Mouse (Mus musculus): ENCODE results near the gene Gm4491. TPM values are rescaled to one million over a fixed set of nuclear protein-coding genes. Genes with fewer than 3 reads are reported as not detected.
"Not testable (repeated sequence)": the region's sequence is repeated elsewhere in the genome, so short reads cannot be mapped to it uniquely, and the experiment has no call there.

Gene Gm4491
- polyA plus RNA-seq, 1 experiment from 2014 or later, result not detected

DNA sequence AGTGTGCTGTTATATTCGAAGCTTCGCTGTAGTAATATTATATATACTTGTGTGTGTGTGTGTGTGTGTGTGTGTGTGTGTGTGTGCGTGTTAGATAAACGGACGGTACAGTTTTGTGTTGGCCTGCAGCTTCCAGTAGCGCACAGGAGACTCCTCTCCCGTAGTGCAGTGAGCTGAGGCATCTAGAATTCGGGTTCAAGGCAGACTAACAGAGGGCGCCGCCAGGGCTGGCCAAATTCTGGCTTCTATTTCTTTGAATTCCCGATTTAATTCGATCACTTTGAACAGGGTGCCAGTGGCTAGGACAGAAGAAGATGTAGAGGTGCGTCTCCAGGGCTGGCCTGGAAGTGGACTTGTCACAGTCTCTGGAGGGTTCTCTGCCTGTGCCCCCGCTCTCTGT is 10.6 kb downstream of the Gm4491 start:
- Histone ChIP-seq H3K36me3 (no peaks in the 10 kb centered on the region), H3K27me3 (ENCODE audit: low read depth, poor library complexity, severe bottlenecking) (peaks cover 85% of the 10 kb centered on the region), H3K4me3 (peak overlapping the region; percentile 71), H3K4me1 (peaks cover 21% of the 10 kb centered on the region), H3K27ac (no peak overlapping the region), H3K9me3 (replicated peaks) (no peaks in the 10 kb centered on the region)
- peak; percentile 47 for DNase-seq (ENCODE audit: low spot score)
- 13% methylated on average over 14 of the region's 14 CpGs for WGBS

DNA sequence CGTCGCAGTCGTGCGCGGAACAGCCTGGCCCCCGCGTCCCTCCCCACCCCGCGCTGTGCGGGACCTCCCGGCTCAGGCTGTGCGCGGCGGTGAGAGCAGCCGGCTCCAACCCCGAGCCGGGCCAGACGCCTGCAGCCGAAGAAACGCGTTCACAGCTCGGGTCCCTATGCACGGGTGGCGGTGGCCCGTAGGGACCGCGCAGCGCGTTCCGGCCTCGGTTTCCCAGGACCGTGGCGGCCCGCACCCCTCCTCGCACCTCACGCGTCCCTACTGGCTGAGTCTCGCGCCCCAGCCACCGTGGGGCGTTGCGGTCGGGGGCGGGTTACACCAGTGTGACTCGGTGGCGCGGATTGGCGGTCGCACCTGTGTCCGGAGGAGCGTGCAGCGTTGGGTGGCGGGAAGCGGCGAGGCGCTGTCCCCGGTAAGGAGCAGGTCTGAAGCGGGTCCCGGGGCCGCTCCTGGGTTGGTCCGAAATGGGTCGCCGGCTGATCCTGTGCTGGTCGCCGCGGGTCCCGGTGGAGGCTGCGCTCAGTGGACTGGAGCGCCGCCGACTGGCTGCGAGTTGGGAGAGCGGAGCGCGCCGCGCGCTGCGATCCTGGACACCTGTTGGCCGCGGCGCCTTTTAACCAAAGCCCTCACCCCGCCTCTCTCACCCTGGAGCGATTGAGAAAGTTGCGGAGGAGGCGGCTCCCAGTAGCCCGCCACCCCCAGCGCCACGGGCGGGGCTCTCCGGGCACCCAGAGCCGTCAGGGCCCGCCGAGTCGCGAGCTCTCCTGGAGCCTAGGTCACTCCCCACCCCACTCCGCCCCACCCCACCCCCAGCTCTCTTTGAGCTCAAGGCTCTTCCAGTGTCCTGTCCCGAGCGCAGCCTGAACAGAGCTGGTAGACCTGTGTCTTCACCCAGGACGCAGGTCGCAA is 11.3 kb downstream of the Gm4491 start, which contains the start of gene Gjb2:
Gjb2 (minus strand) TSS at position 597 of the 918 bp plus-strand sequence.
- peak within 1 kb of the TSS; percentile 71 for H3K4me3 ChIP-seq
- peak within 1 kb of the TSS; percentile 72 for H3K27ac ChIP-seq
- peak; percentile 73 for DNase-seq (ENCODE audit: low spot score)

DNA sequence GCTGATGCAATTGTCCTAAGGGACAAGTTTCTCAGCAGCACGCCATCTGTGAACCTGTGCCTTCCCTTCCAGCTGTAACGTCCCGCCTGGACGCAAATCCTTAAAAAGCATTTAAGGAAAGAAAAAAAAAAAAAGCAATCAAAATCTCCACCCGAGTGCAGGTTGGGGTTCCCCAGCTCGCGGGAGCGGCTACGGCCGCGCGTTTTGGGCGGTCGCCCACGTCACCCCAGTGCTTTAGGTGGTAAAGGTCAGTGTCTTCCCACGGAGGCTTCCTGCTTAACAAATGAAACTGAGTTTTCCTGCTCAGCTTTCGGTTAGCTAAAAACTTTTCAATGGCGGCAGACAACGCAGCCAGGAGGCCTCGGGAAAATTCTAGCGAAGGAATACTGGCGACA is 12.0 kb downstream of the Gm4491 start:
- H3K27me3 ChIP-seq (ENCODE audit: low read depth, poor library complexity, severe bottlenecking), result peaks cover 82% of the 10 kb centered on the region
- no peak for DNase-seq (ENCODE audit: low spot score)

More for the DNA sequence above, 11.3 kb downstream of the Gm4491 start, which contains the start of gene Gjb2:
- no peaks in the 10 kb centered on the region for H3K9me3 ChIP-seq (replicated peaks)
- no peaks in the 10 kb centered on the region for H3K36me3 ChIP-seq
- under 1% methylated on average over 101 of the region's 101 CpGs for WGBS
- H3K27me3 ChIP-seq (ENCODE audit: low read depth, poor library complexity, severe bottlenecking), result peaks cover 82% of the 10 kb centered on the region
- H3K4me1 ChIP-seq, result peaks cover 23% of the 10 kb centered on the region

DNA sequence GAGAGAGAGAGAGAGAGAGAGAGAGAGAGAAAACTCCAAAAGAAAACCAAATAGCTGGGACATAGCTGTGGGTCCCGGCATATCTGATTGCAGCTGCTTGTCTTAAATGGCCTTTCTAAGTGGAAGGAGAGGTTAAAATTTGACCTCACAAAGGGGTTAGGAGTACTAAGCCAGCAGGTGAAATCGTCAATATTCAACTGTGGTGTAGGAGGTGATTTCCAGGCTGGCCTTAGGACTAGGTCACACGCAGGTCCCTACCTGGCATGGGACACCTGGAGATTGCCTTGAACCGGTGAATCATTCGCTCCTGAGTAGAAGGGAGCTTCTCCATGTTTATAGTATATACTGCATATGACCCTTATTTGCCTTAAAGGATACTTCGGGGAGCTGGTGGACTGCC is 12.6 kb downstream of the Gm4491 start:
- no peak for DNase-seq (ENCODE audit: low spot score)
- Histone ChIP-seq H3K4me3 (peak overlapping the region; percentile 71), H3K4me1 (peaks cover 26% of the 10 kb centered on the region), H3K27ac (no peak overlapping the region), H3K27me3 (ENCODE audit: low read depth, poor library complexity, severe bottlenecking) (peaks cover 77% of the 10 kb centered on the region), H3K9me3 (replicated peaks) (no peaks in the 10 kb centered on the region), H3K36me3 (no peaks in the 10 kb centered on the region)
- 65% methylated on average over 6 of the region's 6 CpGs for WGBS

More for the DNA sequence above, 12.0 kb downstream of the Gm4491 start:
- Histone ChIP-seq H3K36me3 (no peaks in the 10 kb centered on the region), H3K9me3 (replicated peaks) (no peaks in the 10 kb centered on the region), H3K4me1 (peaks cover 26% of the 10 kb centered on the region), H3K4me3 (peak overlapping the region; percentile 71), H3K27ac (peak overlapping the region; percentile 72; the same call in 1 of the 2 replicates)
- WGBS, result 2% methylated on average over 22 of the region's 22 CpGs

DNA sequence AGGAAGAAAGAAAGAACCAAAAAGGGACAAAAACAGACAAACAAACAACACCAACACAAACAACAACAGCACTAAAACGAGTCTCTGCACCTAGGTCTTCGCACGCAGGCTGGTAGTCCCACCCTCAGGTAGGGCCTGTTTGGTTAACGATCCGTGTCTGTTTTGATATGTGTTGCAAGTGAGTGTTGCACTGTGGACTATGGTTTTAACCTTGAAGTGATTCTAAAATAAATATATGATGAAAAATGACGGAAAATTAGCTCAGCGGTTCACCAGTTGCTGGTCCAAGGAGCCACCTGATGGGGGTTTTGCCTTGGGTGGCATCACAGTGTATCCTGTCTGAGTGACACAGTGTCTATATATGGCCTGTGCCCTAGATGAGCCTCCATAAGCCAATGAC is 14.1 kb downstream of the Gm4491 start:
- 85% methylated on average over 7 of the region's 7 CpGs for WGBS

DNA sequence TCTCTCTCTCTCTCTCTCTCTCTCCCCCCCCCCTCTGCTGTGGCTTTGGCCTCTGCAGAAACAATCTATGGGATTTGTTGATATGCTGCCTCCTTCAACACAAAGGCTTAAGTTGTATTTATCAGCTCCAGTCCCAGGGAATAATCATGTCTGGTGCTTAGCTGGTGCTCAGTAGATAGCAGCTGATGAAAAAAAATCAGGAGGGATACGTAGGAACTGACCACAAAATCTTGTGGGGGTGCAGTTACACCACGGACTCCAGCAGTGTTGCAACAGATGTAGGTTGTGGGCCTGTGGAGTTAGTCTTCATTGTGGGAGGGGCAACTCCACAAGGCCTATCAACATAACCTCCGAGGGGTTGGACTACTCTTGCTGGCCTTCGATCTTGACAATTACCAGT is 19.8 kb downstream of the Gm4491 start:
- no peak overlapping the region for H3K4me3 ChIP-seq
- H3K27ac ChIP-seq, result no peak overlapping the region
- no peak for DNase-seq (ENCODE audit: low spot score)
- no peaks in the 10 kb centered on the region for H3K9me3 ChIP-seq (replicated peaks)
- 0 out of 2 replicates have a peak, but pooled peaks cover 12% of the 10 kb centered on the region for H3K27me3 ChIP-seq (ENCODE audit: low read depth, poor library complexity, severe bottlenecking)
- 86% methylated on average over 4 of the region's 4 CpGs for WGBS
- no peaks in the 10 kb centered on the region for H3K36me3 ChIP-seq
- peaks cover 8% of the 10 kb centered on the region; the same call in 1 of the 2 replicates for H3K4me1 ChIP-seq

More for the DNA sequence above, 14.1 kb downstream of the Gm4491 start:
- Histone ChIP-seq H3K4me3 (no peak overlapping the region), H3K9me3 (replicated peaks) (no peaks in the 10 kb centered on the region), H3K27ac (no peak overlapping the region), H3K36me3 (no peaks in the 10 kb centered on the region), H3K4me1 (peaks cover 26% of the 10 kb centered on the region), H3K27me3 (ENCODE audit: low read depth, poor library complexity, severe bottlenecking) (peaks cover 62% of the 10 kb centered on the region)
- no peak for DNase-seq (ENCODE audit: low spot score)

DNA sequence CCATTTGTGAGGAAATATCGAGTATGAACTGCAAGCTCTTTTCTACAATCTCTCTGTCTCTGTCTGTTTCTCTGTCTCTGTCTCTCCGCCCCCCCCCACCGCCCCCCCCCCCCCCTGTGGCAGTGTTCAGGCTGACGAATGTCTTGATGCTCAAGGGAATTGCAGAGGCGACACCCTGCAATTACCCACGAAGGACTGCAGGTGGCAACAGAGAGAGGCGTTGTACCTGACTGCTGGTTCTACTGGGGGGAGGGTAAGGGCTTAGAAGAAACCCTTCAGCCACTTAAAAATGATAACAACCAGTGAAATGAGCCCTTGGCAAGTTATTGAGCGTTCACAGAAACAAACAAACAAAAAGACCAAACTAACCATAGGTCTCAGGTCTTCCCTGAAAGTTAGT is 22.7 kb downstream of the Gm4491 start:
- H3K27ac ChIP-seq, result no peak overlapping the region
- no peaks in the 10 kb centered on the region for H3K9me3 ChIP-seq (replicated peaks)
- H3K27me3 ChIP-seq (ENCODE audit: low read depth, poor library complexity, severe bottlenecking), result 0 out of 2 replicates have a peak, but pooled peaks cover 6% of the 10 kb centered on the region
- H3K4me1 ChIP-seq, result peaks cover 3% of the 10 kb centered on the region; the same call in 1 of the 2 replicates
- no peak overlapping the region for H3K4me3 ChIP-seq
- DNase-seq (ENCODE audit: low spot score), result no peak
- 13% methylated on average over 8 of the region's 8 CpGs for WGBS
- no peaks in the 10 kb centered on the region for H3K36me3 ChIP-seq

DNA sequence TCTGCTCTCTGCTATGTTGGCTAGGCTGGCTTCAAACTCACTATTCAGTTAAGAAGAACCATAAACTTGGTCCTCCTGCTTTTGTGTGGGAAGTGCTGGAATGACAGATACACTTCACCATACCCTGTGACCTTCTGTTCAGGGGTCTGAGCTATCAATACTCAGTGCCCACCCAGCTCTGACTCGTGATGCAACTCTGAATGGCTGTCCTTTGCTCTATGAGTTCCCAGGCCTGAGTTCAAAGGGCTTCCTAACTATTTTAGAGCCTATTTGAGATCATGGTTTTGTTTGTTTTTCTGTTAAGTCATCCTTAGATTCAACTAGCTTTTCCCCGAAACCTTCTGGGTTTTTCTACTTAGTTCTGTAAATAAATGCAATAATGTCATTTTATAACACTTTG is 25.7 kb downstream of the Gm4491 start:
- DNase-seq (ENCODE audit: low spot score), result no peak
- no peaks in the 10 kb centered on the region for H3K27me3 ChIP-seq (ENCODE audit: low read depth, poor library complexity, severe bottlenecking)
- H3K4me3 ChIP-seq, result no peak overlapping the region
- H3K4me1 ChIP-seq, result peaks cover 6% of the 10 kb centered on the region; the same call in 1 of the 2 replicates
- no peaks in the 10 kb centered on the region for H3K9me3 ChIP-seq (replicated peaks)
- 54% methylated on average over 2 of the region's 2 CpGs for WGBS
- H3K27ac ChIP-seq, result no peak overlapping the region
- no peaks in the 10 kb centered on the region for H3K36me3 ChIP-seq

DNA sequence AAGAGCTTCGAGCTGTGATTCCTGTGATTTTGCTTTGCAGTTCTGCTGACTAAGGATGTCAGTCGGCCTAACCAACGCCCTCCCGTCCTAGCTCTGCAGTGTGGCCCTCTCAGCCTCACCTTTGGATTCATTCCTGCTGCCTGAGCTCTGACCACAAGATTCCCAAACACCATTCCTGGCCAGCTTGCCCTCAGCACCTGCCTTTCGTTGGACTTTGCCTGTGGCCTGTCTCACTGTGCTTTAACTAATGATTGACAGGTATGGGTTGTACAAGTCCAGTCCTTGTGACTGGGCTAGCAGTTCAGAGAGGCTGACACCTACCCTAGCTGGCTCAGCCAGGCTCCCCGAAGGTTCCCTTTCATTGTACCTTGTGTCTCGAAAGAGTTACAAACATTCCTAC is 26.6 kb downstream of the Gm4491 start:
- DNase-seq (ENCODE audit: low spot score), result no peak
- H3K36me3 ChIP-seq, result no peaks in the 10 kb centered on the region
- peaks cover 14% of the 10 kb centered on the region for H3K4me1 ChIP-seq
- H3K27ac ChIP-seq, result no peak overlapping the region
- no peak overlapping the region for H3K4me3 ChIP-seq
- H3K9me3 ChIP-seq (replicated peaks), result no peaks in the 10 kb centered on the region
- WGBS, result 90% methylated on average over 7 of the region's 7 CpGs
- no peaks in the 10 kb centered on the region for H3K27me3 ChIP-seq (ENCODE audit: low read depth, poor library complexity, severe bottlenecking)

DNA sequence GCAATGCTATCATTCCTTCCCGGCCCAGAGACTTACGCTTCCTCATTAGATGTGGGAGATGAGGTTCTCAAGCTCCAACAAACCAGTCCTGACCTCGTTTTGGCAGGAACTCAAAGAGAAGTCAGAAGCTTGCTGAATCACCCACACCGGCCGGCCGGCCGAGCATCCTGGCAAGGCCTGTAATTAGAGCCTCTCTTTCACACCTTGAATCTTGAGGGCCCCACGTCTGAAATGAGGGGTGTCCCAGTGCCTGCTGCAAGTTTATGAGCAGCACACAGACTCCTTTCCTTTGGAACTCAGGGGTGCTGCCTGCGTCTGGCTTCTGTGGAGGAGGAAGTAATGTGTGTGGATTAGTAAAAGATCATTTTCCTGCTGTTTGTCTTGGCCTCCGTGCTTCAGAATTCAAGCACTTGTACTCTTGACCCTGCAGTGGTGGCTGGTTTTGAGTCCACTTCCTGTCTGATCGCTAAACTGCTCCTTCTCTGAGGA is 31.5 kb downstream of the Gm4491 start:
- H3K27me3 ChIP-seq (ENCODE audit: low read depth, poor library complexity, severe bottlenecking), result no peaks in the 10 kb centered on the region
- peaks cover 16% of the 10 kb centered on the region for H3K4me1 ChIP-seq
- 24% methylated on average over 11 of the region's 11 CpGs for WGBS
- DNase-seq (ENCODE audit: low spot score), result peak; percentile 41
- H3K27ac ChIP-seq, result peak overlapping the region; percentile 53
- no peaks in the 10 kb centered on the region for H3K9me3 ChIP-seq (replicated peaks)
- no peaks in the 10 kb centered on the region for H3K36me3 ChIP-seq
- H3K4me3 ChIP-seq, result no peak overlapping the region

DNA sequence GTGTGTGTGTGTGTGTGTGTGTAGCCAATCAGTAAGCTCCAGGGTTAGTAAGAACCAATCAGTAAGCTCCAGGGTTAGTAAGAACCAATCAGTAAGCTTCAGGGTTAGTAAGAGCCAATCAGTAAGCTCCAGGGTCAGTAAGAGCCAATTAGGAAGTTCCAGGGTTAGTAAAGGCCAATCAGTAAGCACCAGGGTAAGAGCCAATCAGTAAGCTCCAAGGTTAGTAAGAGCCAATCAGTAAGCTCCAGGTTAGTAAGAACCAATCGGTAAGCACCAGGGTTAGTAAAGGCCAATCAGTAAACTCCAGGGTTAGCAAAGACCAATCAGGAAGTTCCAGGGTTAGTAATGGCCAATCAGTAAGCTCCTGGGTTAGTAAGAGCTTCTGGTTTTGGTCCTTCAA is 32.8 kb downstream of the Gm4491 start:
- Histone ChIP-seq H3K4me1 (peaks cover 16% of the 10 kb centered on the region), H3K27ac (no peak overlapping the region), H3K9me3 (replicated peaks) (no peaks in the 10 kb centered on the region), H3K27me3 (ENCODE audit: low read depth, poor library complexity, severe bottlenecking) (no peaks in the 10 kb centered on the region), H3K4me3 (no peak overlapping the region), H3K36me3 (no peaks in the 10 kb centered on the region)
- WGBS, result 100% methylated on average over 1 of the region's 1 CpGs
- DNase-seq (ENCODE audit: low spot score), result no peak

DNA sequence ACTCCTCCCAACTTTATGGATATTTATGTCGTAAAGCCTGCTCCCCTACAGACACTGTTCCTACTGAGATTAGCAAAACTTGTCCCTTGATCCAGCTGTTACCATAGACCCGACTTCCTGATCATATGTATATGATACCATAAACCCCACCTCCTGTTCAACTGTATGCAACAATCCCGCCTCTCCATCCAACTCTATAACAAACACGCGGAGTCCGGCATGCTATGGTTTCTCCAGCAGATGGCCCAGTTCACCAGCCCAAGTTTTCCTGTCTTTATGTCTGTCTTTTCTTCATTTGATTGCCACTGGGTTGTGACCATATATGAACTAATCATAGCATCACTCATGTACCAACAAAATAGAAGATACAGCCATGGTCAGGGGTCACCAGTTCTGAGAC is 40.1 kb downstream of the Gm4491 start:
- H3K4me1 ChIP-seq, result peaks cover 14% of the 10 kb centered on the region
- H3K9me3 ChIP-seq (replicated peaks), result no peaks in the 10 kb centered on the region
- no peaks in the 10 kb centered on the region for H3K27me3 ChIP-seq (ENCODE audit: low read depth, poor library complexity, severe bottlenecking)
- 86% methylated on average over 6 of the region's 6 CpGs for WGBS
- no peak overlapping the region for H3K27ac ChIP-seq
- no peak overlapping the region for H3K4me3 ChIP-seq
- no peaks in the 10 kb centered on the region for H3K36me3 ChIP-seq
- DNase-seq (ENCODE audit: low spot score), result no peak

DNA sequence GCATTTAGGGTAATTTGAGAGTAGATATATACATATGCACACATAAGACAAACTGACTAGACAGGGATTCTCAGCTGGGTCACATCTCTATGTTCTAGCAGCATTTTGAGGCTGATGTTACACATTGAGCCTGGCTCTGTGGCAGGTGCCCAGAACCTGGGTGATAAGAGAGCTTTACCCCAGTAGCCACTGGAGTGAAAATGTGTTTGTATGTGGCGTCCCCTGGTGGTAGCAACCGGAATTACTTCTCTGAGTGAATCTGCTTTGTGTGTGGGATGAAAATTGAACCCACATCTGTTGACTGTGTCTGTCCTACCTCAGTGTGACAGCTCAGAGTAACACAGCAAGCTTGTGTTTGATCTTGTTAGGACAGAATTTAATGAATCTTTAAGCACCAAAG is 45.8 kb downstream of the Gm4491 start:
- DNase-seq (ENCODE audit: low spot score), result peak; percentile 78
- WGBS, result 3% methylated on average over 2 of the region's 2 CpGs
- not testable (repeated sequence) for H3K36me3 ChIP-seq; H3K27ac ChIP-seq; H3K27me3 ChIP-seq (ENCODE audit: low read depth, poor library complexity, severe bottlenecking); H3K4me3 ChIP-seq; H3K9me3 ChIP-seq (replicated peaks)
- H3K4me1 ChIP-seq, result peaks cover 22% of the 10 kb centered on the region

Data from limb, embryonic 10.5 days (tissue).